Mouse (Mus musculus): ENCODE data around the gene Eipr1. TPM values are rescaled to one million over a fixed set of nuclear protein-coding genes. Genes with fewer than 3 reads are reported as not detected.
A peak's percentile ranks its signal among the peaks of the same experiment; 100 is the strongest.

The Eipr1 gene
- polyA plus RNA-seq, 1 experiment from 2014 or later = 87.5 TPM

DNA sequence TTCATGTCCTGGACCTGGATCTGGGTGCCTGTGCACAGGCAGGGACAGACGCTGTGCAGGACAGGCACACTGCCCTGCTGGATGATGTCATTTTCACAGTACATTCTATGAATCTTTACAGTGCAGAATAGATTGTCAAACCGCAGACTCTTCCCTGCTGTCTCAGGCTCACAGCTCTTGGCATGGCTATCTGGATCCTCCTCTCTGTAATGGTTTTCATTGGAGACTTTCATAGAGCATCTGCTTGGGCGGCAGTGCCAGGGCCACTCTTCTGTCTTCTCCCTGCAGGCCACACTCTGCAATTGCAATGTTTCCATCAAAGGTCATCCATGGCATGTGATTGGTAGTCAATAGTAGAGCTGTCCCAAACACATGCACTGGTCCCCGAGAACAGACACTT is 117.2 kb downstream of the Eipr1 start:
- no peak overlapping the region for H3K9ac ChIP-seq (ENCODE audit: low read length)
- H3K4me3 ChIP-seq (ENCODE audit: low read depth, low read length) = no peak overlapping the region
- H3K27ac ChIP-seq (ENCODE audit: low read depth, low read length) = no peak overlapping the region
- H3K27me3 ChIP-seq (replicated peaks; ENCODE audit: control insufficient read depth, insufficient read depth, low read length) = no peaks in the 10 kb centered on the region
- H3K9me3 ChIP-seq (replicated peaks; ENCODE audit: control insufficient read depth, low read length) = no peaks in the 10 kb centered on the region
- H3K4me2 ChIP-seq (ENCODE audit: low read length) = no peak overlapping the region
- H3K36me3 ChIP-seq (ENCODE audit: control insufficient read depth, insufficient read depth, low read length) = peaks cover 8% of the 10 kb centered on the region; the same call in 1 of the 2 replicates
- 85% methylated on average over 4 of the region's 4 CpGs for WGBS
- ATAC-seq = no peak
- H3K4me1 ChIP-seq (ENCODE audit: control insufficient read depth, insufficient read depth, low read length) = peaks cover 3% of the 10 kb centered on the region; the same call in 1 of the 2 replicates
- no peak for DNase-seq (ENCODE audit: low spot score)

DNA sequence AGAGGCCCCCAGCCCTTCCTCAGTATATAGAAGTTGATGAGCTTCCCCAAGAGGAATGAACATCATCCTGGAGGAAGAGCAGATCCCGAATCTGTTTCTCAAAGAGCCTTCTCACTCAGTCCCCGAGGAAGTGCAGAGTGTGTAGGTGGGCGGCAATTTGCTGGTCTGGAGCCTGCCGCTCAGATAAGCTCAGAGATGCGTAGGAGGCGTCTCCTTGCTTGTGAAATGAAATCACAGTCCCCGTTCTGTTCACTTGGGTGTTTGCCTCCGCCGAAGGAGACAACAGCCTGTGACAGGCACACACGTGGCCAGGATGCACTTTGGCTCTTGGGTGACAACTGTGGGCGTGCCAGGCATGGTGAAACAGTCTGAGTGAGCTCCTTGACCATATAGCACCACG is 120.7 kb downstream of the Eipr1 start:
- Histone ChIP-seq H3K4me1 (ENCODE audit: control insufficient read depth, insufficient read depth, low read length) (peaks cover 6% of the 10 kb centered on the region), H3K27me3 (replicated peaks; ENCODE audit: control insufficient read depth, insufficient read depth, low read length) (no peaks in the 10 kb centered on the region), H3K4me3 (ENCODE audit: low read depth, low read length) (no peak overlapping the region), H3K36me3 (ENCODE audit: control insufficient read depth, insufficient read depth, low read length) (no peaks in the 10 kb centered on the region), H3K9me3 (replicated peaks; ENCODE audit: control insufficient read depth, low read length) (no peaks in the 10 kb centered on the region), H3K9ac (ENCODE audit: low read length) (no peak overlapping the region), H3K4me2 (ENCODE audit: low read length) (no peak overlapping the region), H3K27ac (ENCODE audit: low read depth, low read length) (no peak overlapping the region)
- WGBS = 88% methylated on average over 12 of the region's 12 CpGs
- ATAC-seq = no peak
- no peak for DNase-seq (ENCODE audit: low spot score)

DNA sequence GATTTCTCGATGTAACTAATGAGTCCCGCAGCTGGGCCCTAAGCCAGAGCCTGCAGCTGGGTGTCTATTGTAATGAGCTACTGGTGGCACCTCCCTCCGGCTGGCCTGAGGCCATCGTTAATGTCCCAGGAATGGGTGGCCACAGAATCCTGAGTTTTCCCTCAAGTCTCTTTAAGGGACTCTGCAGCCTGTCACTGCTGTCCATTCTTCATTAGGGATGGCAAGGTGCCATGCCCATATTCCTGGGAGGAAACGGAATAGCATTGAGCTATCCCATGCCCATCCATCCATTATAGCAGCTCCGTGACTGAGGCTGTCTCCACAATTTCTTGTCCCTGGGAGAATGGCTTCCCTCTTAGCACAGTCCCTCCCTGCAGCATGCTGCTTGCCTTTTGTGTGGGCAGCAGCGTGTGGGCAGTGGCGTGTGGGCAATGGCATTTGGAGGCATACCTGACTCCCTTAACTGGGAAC is 123.2 kb downstream of the Eipr1 start:
- Histone ChIP-seq H3K27ac (ENCODE audit: low read depth, low read length) (no peak overlapping the region; the same call in 1 of the 2 replicates), H3K4me2 (ENCODE audit: low read length) (no peak overlapping the region), H3K27me3 (replicated peaks; ENCODE audit: control insufficient read depth, insufficient read depth, low read length) (no peaks in the 10 kb centered on the region), H3K9ac (ENCODE audit: low read length) (no peak overlapping the region), H3K4me1 (ENCODE audit: control insufficient read depth, insufficient read depth, low read length) (peaks cover 9% of the 10 kb centered on the region), H3K9me3 (replicated peaks; ENCODE audit: control insufficient read depth, low read length) (no peaks in the 10 kb centered on the region), H3K4me3 (ENCODE audit: low read depth, low read length) (no peak overlapping the region), H3K36me3 (ENCODE audit: control insufficient read depth, insufficient read depth, low read length) (no peaks in the 10 kb centered on the region)
- DNase-seq (ENCODE audit: low spot score) (peak; percentile 74), ATAC-seq (peak; percentile 65)
- WGBS = 25% methylated on average over 8 of the region's 8 CpGs

DNA sequence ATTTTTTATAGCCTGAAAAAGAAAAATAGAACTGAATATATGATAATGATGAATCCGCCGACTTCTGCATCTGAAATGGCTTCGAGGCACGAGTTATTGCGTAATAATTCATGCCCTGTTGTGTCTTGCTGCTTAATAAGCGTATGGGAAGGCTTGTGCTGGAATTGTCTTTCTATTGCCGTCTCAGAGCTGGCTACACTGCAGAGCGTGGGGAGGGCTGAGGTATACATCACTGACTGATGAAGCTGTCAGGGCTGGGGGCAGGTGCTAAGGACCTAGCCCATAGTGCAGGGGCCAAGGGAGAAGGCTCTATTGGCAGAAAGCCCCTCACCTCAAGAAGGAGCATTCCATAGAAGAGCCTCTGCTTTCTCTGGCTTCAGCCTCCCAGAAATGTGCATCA is 123.9 kb downstream of the Eipr1 start:
- WGBS = 84% methylated on average over 8 of the region's 8 CpGs

DNA sequence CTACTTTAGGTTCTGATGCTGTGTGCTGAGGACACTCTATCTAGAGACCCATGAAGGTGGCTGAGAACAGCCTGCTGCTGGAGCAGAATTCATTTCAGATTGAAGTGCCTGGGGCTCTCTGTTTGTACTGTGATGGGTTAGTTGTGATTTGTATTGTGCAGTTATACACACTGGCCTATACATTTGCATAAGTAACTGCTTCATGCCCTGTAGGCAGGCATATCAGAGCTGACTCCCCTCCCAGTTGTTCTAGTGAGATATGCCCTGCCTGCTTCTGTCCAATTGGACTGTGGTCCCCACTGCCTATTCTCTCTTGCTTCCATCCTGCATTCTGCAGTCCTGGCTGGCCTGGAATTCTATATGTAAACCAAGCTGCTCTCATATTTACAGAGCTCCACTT is 128.9 kb downstream of the Eipr1 start:
- DNase-seq (ENCODE audit: low spot score) (no peak), ATAC-seq (peak; percentile 9; the same call in 1 of the 2 replicates)
- Histone ChIP-seq H3K9me3 (replicated peaks; ENCODE audit: control insufficient read depth, low read length) (no peaks in the 10 kb centered on the region), H3K36me3 (ENCODE audit: control insufficient read depth, insufficient read depth, low read length) (no peaks in the 10 kb centered on the region), H3K9ac (ENCODE audit: low read length) (no peak overlapping the region), H3K4me1 (ENCODE audit: control insufficient read depth, insufficient read depth, low read length) (peaks cover 14% of the 10 kb centered on the region; the same call in 1 of the 2 replicates), H3K4me3 (ENCODE audit: low read depth, low read length) (no peak overlapping the region), H3K4me2 (ENCODE audit: low read length) (no peak overlapping the region), H3K27me3 (replicated peaks; ENCODE audit: control insufficient read depth, insufficient read depth, low read length) (no peaks in the 10 kb centered on the region), H3K27ac (ENCODE audit: low read depth, low read length) (peak overlapping the region; percentile 68)

More for the DNA sequence above, 123.9 kb downstream of the Eipr1 start:
- H3K4me2 ChIP-seq (ENCODE audit: low read length) = no peak overlapping the region
- no peak overlapping the region for H3K27ac ChIP-seq (ENCODE audit: low read depth, low read length)
- peaks cover 15% of the 10 kb centered on the region for H3K4me1 ChIP-seq (ENCODE audit: control insufficient read depth, insufficient read depth, low read length)
- H3K9ac ChIP-seq (ENCODE audit: low read length) = no peak overlapping the region
- DNase-seq (ENCODE audit: low spot score) = no peak
- no peaks in the 10 kb centered on the region for H3K36me3 ChIP-seq (ENCODE audit: control insufficient read depth, insufficient read depth, low read length)
- H3K27me3 ChIP-seq (replicated peaks; ENCODE audit: control insufficient read depth, insufficient read depth, low read length) = no peaks in the 10 kb centered on the region
- ATAC-seq = no peak
- H3K9me3 ChIP-seq (replicated peaks; ENCODE audit: control insufficient read depth, low read length) = no peaks in the 10 kb centered on the region
- no peak overlapping the region for H3K4me3 ChIP-seq (ENCODE audit: low read depth, low read length)

DNA sequence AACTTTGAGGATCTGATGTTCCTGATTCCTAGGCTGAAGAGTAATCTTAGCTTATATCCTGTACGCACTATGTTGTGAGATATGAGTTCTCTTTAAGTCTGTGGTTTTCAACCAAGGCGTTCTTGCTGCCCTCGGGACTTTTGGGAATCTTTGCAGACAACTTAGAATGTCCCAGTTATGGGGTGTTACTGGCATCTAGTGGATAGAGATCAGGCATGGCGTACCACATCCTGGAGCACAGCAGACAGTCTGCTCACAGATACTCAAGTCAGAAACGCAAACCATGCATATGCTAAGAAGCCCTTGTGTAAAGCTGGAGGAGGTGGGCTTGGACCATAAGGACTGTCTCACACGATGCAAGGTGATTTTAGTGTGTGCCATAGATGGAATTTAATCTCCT is 136.1 kb downstream of the Eipr1 start:
- 88% methylated on average over 6 of the region's 6 CpGs for WGBS
- 0 out of 2 replicates have a peak, but pooled peaks cover 2% of the 10 kb centered on the region for H3K4me1 ChIP-seq (ENCODE audit: control insufficient read depth, insufficient read depth, low read length)
- H3K27ac ChIP-seq (ENCODE audit: low read depth, low read length) = no peak overlapping the region
- no peaks in the 10 kb centered on the region for H3K27me3 ChIP-seq (replicated peaks; ENCODE audit: control insufficient read depth, insufficient read depth, low read length)
- H3K9me3 ChIP-seq (replicated peaks; ENCODE audit: control insufficient read depth, low read length) = no peaks in the 10 kb centered on the region
- no peaks in the 10 kb centered on the region for H3K36me3 ChIP-seq (ENCODE audit: control insufficient read depth, insufficient read depth, low read length)
- ATAC-seq (no peak), DNase-seq (ENCODE audit: low spot score) (peak; percentile 13)
- no peak overlapping the region for H3K4me3 ChIP-seq (ENCODE audit: low read depth, low read length)
- no peak overlapping the region for H3K4me2 ChIP-seq (ENCODE audit: low read length)
- H3K9ac ChIP-seq (ENCODE audit: low read length) = no peak overlapping the region

DNA sequence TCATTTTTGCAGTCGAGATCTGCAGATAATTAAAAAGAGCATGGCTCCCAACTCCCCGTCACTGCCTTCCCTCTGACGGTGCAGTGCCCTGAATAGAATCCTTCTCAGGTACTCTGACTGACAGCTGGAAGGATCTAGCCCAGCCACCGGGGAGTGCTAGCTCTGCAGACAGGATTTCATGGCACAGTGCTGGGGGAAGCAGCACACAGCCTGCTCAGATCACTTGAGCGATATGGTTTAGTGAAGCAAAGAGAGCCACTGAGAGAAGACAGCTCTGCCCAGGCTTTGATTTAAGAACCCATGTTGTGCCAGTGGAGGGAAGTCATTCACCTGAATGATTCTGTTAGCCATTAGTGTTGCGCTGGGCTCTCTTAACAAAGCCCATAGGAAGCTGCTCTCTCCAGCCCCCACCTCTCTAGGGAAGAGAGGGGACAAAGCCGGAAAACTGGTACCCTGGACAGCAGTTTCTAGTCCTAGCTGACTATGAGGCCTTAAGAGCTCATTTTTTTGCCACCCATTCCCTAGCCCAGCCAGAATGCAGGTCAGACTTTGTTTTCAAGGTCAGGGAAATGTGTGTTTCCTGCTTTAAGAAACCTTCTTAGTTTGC is 137.6 kb downstream of the Eipr1 start:
- H3K36me3 ChIP-seq (ENCODE audit: control insufficient read depth, insufficient read depth, low read length) = no peaks in the 10 kb centered on the region
- no peaks in the 10 kb centered on the region for H3K9me3 ChIP-seq (replicated peaks; ENCODE audit: control insufficient read depth, low read length)
- H3K4me2 ChIP-seq (ENCODE audit: low read length) = no peak overlapping the region
- 34% methylated on average over 7 of the region's 7 CpGs for WGBS
- H3K27ac ChIP-seq (ENCODE audit: low read depth, low read length) = peak overlapping the region; percentile 55
- DNase-seq (ENCODE audit: low spot score) (peak; percentile 53), ATAC-seq (peak; percentile 71)
- H3K4me1 ChIP-seq (ENCODE audit: control insufficient read depth, insufficient read depth, low read length) = 0 out of 2 replicates have a peak, but pooled peaks cover 2% of the 10 kb centered on the region
- H3K9ac ChIP-seq (ENCODE audit: low read length) = 0 out of 2 replicates have a peak overlapping the region, but pooled peaks have one; percentile 21
- H3K4me3 ChIP-seq (ENCODE audit: low read depth, low read length) = no peak overlapping the region
- no peaks in the 10 kb centered on the region for H3K27me3 ChIP-seq (replicated peaks; ENCODE audit: control insufficient read depth, insufficient read depth, low read length)

DNA sequence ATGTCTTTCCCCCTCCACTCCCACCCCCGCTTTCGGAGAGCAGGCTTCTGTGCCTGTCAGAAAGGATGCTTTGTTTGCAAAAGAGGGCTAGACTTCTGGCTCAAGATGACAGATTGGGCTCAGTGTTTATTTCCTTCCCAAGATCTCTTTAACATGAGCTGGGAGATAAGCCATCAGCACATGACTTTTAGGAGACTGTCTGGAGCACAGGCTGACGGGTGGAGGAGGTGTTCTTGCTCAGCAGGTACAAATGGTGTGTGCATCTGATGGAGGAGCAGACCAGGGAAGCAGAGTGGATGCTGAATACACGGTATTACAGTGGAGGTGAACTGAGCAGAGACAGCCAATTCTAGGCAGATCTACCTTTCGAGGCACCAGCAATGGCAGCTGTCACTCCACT is 139.9 kb downstream of the Eipr1 start:
- Histone ChIP-seq H3K4me3 (ENCODE audit: low read depth, low read length) (no peak overlapping the region), H3K9me3 (replicated peaks; ENCODE audit: control insufficient read depth, low read length) (no peaks in the 10 kb centered on the region), H3K4me2 (ENCODE audit: low read length) (no peak overlapping the region), H3K27me3 (replicated peaks; ENCODE audit: control insufficient read depth, insufficient read depth, low read length) (no peaks in the 10 kb centered on the region), H3K27ac (ENCODE audit: low read depth, low read length) (no peak overlapping the region), H3K9ac (ENCODE audit: low read length) (no peak overlapping the region), H3K36me3 (ENCODE audit: control insufficient read depth, insufficient read depth, low read length) (no peaks in the 10 kb centered on the region), H3K4me1 (ENCODE audit: control insufficient read depth, insufficient read depth, low read length) (0 out of 2 replicates have a peak, but pooled peaks cover 2% of the 10 kb centered on the region)
- DNase-seq (ENCODE audit: low spot score) (no peak), ATAC-seq (no peak)
- 67% methylated on average over 5 of the region's 5 CpGs for WGBS

DNA sequence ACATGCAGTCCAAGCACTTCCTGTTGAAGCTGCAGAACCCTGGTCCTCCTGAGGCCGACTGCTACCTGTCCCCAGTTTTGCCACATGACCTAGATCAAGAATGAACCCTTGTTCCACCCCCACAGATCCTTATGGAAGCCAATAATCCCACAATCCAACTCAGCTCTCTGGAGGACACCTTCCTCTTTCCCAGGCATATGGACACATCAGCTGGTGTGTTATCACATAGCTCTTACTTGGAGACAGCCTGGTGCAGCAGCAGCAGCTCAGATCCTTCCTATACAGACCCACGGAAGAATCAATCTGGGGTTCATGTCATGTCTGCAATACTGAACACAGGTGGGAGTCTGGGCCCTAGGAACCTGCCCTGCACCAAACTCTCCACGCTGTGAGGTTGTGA is 145.0 kb downstream of the Eipr1 start:
- Histone ChIP-seq H3K4me2 (ENCODE audit: low read length) (no peak overlapping the region), H3K9ac (ENCODE audit: low read length) (no peak overlapping the region), H3K4me1 (ENCODE audit: control insufficient read depth, insufficient read depth, low read length) (0 out of 2 replicates have a peak, but pooled peaks cover under 1% of the 10 kb centered on the region), H3K27ac (ENCODE audit: low read depth, low read length) (no peak overlapping the region), H3K4me3 (ENCODE audit: low read depth, low read length) (no peak overlapping the region), H3K36me3 (ENCODE audit: control insufficient read depth, insufficient read depth, low read length) (no peaks in the 10 kb centered on the region), H3K9me3 (replicated peaks; ENCODE audit: control insufficient read depth, low read length) (no peaks in the 10 kb centered on the region), H3K27me3 (replicated peaks; ENCODE audit: control insufficient read depth, insufficient read depth, low read length) (no peaks in the 10 kb centered on the region)
- DNase-seq (ENCODE audit: low spot score) = no peak
- 77% methylated on average over 3 of the region's 3 CpGs for WGBS
- ATAC-seq = no peak
